Mouse (Mus musculus): Measurements from ENCODE around the gene Pcdh19.

GRCm38 (mm10) chrX:133687666-133688151 is 1.1 kb downstream of the Pcdh19 start:
- no peak for TF ChIP-seq CTCF (IDR thresholded peaks at IDR 0.05; ENCODE audit: low read depth)
- no peak for TF ChIP-seq EP300 (IDR thresholded peaks at IDR 0.05; ENCODE audit: low read depth)

Data from liver, postnatal 0 days (tissue).